Mouse (Mus musculus) urinary bladder, postnatal 4 days (tissue): ENCODE data around the gene Ube2d1.

ENCODE experiments used
- DNase-seq, 2 experiments: peaks; one replicate each; pipeline ENCODE4 v3.0.0; 2021 to 2022; ENCODE audit warnings: low spot score in 2 of 2

Ube2d1 gene

DNA sequence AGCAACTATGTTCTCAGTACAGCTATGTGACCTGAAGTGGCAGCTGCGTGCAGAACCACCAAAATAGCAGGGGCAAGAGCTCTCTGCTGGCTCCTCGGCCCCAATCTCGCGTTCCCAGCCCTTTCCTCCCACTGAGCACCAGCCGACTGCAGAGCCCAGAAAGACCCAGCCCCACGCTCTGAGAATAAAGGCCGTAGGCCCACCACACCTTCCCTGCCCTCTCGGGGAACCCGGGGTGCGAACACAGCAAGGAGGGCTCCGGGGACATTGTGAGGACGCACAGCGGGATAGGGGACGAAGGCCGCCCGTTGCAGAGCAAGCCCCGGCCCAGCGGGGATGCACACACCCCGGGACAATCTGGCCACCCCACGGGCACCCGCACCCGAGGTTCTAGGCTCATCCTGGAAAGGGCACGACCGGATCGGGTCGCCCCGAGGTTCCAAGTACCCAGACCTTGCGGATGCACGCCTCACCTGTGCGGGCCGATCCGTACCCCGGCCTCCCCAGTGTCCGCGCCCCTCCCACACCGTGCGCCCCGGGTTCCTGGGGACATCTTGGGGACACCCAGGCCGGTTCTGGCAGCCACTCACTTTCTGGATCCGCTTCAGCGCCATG, 444 bp downstream of the Ube2d1 start:
- DNase-seq, result peak in 1 of 2 experiments; percentile 61

DNA sequence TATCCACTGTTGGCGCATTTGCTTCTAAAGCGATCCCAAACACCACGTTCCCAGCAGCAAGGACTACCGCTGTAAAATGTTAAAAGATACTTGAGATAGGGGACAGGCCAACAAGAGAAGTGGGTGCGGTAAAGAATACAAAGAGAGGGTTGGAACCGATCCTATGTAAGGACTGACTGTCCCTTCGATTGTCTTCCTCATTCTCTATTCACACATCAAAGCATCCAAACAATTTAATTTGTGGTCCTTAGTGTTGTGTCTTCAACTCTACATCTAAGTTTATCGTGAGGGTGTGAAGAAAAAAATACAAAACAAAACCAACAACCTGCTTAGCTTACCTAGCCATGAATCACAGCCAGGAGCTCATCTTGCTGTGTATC, 941 bp downstream of the Ube2d1 start:
- no peak for DNase-seq

DNA sequence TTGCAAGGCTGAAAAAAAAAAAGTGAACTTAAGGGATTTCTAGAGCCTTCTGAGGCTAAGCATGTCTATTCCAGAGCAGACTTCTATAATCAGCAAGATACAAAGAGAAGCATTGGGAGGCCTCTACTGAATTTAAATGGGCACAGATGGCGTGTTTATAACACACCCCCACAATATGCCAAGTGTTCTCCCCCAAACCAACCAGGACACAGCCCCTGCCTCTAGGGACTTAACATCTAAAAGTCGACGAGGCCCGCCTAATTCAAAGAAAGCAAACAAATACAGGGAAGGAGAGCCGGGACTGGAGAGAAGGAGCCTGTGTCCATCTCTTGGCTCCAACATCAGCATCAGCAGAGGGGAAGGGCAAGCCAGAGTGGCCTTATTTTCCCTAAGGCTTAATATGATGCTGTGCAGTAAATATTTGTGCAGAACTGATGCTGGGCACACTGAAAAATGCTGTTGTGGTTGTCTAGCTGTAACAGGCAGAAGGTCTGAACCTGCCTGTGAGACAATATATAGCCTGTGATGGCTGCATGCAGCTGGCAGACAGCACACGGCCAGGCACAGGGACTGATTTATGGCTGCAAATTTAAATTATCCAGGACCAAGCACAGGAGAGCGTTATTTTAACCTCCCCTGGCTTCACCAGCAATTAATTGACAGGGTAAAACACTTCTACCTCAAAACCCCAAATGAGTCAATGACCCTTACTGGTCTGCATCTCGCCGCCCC, 11.9 kb downstream of the Ube2d1 start:
- no peak for DNase-seq

DNA sequence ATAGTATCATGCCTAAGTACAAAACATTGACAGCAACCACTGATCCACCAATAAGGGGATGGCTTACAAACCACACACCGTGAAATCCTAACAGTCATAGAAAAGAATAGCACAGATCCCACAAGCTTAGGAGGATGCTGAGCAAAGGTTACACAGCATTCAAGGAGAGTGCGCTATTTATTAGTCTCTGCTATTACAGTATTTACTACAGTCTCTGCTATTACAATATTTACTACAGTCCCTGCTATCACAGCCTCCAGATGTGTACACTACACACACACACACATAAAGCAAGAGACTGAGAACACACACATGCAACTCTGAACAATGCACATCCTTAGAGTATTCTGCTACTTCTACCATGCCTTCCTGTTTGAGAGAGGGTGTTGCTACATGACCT, 17.1 kb downstream of the Ube2d1 start:
- DNase-seq, result no peak

DNA sequence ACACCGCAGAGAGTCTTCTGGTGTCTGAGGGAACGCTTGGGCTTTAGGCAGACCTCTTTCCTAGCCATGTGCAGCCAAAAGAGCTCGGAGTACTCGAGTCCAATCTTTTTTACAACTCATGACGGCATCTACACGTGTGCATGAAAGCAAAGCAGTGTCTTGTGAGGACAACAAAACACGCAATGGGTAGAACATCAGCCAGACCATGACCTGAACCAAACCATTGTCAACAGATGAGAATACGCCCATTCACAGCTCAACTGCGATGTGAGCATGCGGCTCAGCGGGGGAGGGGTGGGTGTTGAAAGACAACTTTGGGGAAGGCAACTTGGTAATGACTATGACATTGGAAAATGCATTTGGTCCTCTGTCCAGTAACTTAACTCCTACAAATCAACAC, 17.6 kb downstream of the Ube2d1 start:
- no peak for DNase-seq

DNA sequence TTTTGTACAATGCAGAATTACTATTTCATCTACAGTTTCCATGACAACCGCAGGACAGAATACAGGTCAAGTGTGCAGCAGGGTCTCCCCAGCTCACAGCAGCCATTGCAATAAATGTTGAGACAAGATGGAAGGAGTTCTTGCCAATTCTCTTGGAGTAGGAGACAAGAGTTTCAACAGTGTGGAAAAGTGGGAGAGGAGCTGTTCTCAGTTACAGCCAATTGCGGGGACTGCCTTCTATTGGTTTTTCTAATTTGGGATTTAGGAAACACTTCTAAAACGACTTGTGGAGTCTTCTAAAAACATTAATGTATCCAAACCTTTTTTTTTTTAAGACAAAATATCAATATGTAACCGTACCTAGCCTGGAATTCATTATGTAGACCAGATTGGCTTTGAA, 20.0 kb downstream of the Ube2d1 start:
- DNase-seq, result no peak

DNA sequence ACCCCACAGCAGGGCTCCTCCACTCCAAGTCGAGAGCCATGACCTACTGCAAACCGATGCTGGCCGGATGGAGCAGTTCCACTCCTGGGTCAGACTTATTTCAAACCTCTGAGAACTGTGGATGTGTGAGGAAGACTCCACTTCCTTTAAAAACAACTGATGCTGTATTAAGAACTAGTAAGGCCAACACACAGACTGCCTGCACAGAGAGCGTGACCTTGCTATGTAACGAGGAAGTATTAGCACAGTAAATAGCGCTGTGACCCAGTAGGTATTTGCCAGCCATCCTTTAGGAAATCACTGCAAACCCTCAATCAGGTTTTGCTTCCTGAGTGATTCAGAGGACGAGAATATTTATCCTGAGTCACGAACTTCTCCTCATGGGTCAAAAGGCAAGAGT, 23.4 kb downstream of the Ube2d1 start:
- no peak for DNase-seq

DNA sequence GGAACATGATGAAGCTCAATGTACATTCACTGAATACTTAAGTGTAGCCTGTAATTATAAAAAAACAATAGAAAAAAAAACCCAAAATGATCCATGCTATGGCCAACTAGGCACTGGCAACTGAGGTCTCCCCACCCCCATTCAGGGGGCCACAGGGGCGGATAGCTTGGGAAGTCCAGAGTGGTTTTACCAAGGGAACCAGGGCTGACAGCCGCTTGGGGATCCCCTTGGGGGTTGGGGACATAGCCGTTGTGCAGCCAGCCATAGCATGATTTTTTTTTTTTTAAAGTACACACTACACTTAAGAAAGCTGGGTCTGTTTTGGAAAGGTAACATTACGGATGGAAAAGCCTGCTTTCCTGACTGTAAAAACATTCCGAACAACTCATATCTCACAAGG, 26.1 kb downstream of the Ube2d1 start:
- no peak for DNase-seq

DNA sequence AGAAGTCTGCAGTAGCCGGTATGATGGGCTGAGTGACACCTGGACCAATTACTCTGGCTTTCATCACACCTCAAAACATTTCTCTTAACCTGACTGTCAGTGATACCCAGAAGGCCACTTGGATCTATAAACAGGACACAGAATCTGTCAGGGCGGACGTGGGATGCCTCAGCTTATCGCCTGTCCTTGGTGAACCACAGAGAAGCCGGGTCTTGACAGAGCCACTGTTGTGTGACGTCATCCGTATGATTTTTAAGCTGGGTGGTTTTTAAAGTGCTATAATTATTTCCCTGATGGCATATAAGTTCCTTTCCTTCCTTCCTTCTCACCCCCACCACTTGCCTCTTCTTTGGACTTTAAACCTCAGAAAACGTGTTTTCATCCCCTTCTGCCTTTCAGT, 26.5 kb downstream of the Ube2d1 start:
- DNase-seq, result no peak

DNA sequence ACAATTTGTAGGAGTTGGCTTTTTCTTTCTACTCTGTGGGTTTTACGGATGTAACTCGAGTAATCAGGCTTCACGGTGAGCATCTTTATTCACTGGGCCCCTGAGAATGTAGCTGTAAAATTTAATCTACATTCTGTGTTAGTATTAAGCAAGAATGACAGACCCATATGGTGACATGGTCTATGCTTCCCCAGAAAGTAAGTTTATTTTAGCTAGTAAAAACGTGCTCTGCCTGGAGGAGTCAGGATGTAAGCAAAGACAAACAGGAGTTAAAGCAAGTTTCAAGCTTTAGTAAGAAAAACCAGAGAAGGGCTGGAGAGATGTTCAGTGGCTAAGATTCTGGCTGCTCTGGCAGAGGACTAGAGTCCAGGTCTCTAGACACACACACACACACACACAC, 31.9 kb downstream of the Ube2d1 start:
- no peak for DNase-seq

DNA sequence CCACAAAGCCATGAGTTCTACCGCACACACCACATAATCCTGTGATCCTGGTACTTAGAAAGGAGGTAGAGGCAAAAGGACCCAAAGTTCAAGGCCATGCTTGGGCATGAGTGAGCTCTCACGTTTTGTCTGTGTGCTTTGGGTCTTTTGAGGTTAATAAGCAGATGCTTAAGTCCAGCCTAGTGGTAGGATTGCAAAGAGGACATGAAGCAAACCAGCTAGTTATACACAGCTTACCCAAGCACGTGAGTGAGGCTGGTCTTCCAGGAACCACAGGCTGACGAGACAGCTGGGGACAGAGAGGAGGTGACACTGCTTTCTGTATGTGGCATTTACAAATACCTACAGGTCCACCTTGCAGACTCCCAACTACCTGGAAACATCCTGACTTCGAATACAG, 32.6 kb downstream of the Ube2d1 start:
- DNase-seq, result no peak

DNA sequence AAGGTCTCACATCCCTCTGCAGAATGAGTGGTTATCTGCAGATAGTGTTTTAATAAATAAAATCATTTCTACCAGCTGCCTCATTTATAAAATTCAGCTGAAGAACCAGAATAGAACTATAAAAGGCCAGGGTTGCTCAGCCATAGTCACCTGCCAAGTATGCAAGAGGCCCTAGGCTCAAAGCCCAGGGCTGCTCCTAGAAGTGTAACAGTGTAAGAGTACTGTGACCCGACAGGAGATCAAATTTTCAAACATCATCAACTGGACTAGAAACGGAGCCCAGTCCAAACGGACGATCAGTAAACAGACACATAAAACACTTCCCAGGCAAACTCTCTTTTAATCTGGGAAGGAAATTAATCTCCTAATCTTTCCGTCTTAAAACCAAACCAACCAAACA, 33.2 kb downstream of the Ube2d1 start:
- no peak for DNase-seq

DNA sequence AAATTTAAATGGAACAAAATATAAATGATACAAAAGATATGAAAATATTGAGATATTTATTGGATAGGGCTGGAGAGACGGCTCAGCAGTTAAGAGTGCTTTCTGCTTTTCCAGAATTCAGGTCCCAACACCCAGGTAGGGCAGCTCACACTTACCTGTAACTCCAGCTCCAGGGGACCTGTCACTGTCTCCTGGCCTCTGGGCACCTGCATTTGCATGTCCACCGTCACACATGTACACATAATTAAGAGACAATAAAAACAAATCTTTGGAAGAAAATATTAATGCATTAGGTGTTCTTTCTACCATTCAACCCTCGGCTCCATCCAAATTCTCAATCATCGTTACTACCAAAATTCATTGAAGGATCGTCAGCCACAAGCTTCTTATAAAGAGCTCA, 33.8 kb downstream of the Ube2d1 start:
- no peak for DNase-seq

DNA sequence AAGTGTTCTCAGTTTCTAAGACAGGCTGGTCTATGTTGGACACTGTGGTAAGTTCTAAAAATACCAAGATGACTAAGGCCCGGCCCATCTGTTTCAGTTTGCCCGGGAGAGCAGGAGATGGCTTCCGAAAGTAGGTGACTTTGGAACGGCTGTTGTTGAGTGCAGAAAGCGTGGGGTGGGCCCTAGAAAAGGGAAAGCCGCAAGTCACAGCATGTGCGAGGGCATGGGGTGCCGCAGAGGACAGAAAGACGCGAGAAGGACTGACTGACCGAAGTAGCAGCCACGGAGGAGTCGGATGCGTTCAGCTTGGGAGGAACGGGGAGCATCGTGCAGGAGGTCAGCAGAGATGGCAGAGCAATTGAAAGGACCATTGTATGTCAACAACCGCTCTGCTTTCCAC, 34.6 kb downstream of the Ube2d1 start:
- DNase-seq, result no peak

DNA sequence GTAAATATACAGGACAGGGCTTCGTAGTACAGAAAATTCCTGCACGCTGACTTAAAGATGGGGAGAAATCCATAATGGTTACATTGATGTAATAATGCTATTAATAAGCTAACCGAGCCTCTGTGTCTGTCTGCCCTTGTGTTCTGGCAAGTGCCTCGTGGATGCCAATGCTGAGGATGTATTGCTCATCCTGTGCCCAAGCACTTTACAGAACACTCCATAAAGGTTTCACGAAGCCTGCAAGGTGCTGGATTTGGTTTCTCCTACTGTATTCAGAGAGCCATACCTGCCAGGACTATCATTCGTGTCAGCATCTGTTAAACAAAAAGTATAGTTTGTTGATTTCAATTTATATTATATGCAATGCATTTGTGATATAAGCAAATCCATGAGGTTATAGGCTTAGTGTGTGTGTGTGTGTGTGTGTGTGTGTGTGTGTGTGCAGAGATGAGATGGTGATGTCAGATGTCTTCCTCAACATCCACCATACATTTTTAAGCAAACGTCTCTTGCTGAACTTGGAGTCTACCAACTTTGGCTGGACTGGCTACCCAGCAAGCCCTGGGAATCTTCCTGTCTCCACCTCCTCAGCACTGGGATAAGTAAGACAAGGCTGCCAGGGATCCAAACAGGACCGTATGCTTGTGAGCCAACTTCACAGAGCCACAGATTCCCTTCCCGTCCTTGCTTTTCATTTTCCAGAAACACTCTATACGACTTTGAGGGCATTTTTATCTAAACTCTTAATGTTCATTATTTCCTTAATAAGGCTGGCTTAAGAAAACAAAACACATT, 35.8 kb downstream of the Ube2d1 start:
- DNase-seq, result no peak

DNA sequence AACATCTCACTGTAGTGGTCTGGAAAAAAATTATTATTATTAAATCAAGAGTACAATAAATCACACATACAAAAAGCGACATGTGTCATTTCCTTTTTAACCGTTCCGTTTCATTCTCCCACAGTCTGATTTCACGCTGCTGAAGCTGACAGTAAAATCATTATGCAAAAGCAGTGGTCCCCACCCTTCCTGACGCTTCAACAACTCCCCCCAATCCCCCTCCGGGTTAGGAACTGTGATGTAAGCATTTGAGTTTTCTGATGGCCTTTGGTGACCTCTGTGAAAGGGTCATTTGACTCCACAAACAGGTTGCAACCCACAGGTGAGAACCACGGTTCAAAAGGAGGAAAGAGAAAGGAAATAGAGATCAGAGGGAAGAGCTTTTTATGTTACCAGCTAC, 38.1 kb downstream of the Ube2d1 start:
- DNase-seq, result no peak

DNA sequence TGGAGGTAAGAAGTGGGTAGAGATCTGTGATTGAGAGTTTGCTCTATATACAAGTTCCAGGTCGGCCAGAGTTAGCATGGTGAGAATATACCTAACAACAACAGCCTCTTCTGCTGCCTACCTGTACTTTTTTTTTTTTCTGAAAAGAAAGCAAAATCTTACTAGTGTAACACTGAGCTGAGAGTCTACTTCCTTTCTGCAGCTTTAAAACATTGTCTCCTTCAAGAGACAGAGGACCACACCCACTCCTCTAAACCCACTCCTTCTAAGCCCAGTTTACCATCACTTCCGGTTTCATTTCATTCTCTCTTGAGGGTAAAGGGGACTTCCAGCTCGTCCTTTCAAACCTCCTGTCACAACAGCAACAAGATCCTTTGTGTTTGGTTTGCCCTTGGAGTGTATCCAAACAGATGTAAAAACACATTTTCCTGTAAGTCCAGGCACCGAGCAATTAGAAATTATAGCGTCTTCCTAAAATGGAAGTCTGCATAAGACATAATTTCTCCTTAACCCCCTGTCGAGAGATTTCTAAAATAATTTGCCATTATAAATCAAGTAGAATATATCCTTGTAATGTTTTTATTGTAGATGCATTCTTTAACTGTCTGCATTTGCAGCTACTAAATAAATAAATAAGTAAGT, 45.5 kb downstream of the Ube2d1 start:
- DNase-seq, result no peak

DNA sequence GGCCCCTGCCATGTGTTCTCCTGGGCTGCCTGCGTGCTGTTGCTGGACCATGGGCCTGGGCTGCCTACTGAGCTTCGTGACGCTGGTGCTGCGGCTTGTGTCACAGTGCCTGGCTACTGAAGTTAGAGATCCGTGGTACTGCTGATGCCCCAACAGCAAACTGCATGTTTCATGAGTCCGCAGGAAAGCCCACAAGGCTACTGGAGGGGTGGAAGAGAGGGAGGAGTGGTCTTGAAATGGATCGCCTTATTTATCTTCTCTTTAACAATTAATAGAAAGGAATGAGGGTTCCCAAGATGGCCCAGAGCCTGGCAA, 46.9 kb downstream of the Ube2d1 start, which contains the start of gene Tfam:
TSS of gene Tfam (minus strand) at position 41 of the 315 bp plus-strand sequence.
- no peak for DNase-seq

DNA sequence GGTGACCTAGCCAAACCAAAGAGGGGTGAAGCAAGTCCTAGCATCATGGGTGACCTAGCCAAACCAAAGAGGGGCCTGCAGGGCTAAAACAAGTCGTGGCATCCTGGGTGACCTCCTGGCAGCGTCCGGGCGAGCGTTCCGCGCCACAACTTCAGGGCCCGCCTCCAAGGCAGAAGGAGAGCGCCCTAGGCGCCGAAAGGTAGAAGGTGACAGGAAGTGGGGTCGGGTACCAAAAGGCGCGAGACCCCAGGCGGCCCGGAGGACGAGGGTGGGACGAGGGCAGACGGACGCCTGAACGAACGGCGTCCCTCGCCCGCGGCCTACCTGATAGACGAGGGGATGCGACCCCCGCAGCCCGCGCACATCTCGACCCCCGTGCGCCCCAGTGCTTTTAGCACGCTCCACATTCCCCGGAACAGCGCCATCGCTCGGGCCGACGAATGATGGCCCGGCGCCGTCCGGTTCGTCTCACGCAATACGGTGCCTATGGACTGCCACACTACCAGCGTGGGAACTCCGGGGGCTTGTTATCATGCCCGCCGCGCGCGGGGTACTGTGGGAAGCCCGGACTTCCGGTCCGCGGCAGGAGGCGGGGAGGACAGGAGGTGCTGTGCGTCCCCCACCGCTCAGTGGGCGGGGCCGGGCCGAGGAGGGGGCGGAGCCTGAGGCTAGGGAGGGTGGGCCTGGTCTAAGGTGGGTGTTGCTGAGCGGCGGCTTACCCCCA, 47.4 kb downstream of the Ube2d1 start:
- peak; percentile 95 to 97 for DNase-seq

DNA sequence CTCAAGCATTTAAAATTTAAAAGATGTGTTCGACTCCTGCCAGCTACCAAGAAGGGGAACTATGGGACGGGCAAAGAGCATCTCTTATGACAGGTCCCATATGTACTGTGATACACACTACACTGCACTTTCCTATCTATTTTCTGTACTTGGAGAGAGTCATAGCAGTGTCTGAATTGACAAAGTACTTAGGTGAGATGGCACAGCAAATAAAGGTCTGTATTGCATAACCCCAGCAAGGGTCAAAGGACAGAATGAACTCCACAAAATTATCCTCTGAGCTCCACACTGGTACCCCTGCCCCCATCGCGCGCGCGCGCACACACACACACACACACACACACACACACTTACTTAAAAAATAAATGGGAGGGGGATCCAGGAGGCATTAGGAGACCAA, 51.0 kb downstream of the Ube2d1 start:
- DNase-seq, result no peak

DNA sequence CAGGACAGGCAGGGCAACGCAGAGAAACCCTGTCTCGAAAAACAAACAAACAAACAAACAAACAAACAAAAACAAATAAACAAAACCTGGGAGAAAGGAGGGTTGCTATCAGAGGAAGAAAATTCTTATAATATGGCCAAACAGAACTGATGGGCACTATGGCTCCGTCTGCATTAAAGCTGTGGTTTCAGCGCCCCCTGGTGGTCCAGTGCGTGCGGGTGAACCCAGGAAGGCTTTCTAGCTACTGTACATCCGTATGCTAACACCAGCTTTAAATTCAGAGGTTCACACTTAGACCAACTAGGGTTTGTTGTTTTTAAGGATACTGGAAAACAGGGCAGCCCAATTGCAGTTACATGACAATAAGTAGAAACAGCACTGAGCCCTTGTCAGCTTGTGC, 59.2 kb downstream of the Ube2d1 start:
- DNase-seq, result peak; percentile 60 to 91

DNA sequence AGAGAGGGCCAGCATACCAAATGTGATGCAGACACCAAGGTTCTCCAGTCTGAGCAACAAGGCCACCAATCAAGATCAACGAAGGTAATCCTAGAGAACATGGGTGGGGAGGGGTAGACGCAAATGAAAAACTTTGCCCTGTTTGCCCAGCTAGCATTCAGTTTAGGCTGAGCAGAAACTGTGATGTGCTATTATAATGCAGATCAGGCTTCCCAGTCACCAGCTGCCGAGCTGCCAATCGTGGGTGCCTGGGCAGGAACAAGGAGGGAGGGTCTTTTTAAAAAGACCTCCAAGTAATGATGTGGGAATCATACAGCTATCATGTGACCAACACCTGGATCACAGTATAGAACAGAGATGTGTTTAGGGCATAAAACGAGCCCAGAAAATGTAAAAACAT, 62.0 kb downstream of the Ube2d1 start:
- DNase-seq, result no peak
